8 mouse cellular contexts compared by ENCODE assay signal in genomic region chr1:93755291-93755610, GRCm38 (mm10). TPM values are rescaled to one million over a fixed set of nuclear protein-coding genes. Genes with fewer than 3 reads are reported as not detected.
DNase-seq lines count a peak whose midpoint lies in the region; ATAC-seq and TF ChIP-seq lines count a peak whose summit lies in the region.

No protein-coding gene starts in this region.

- H3K27ac ChIP-seq in heart, adult 2 months, result peak overlapping the region; percentile 87
- H3K27ac ChIP-seq in embryonic fibroblast, embryonic 13.5 days (ENCODE audit: insufficient read depth, low read length), result peak overlapping the region; percentile 34; the same call in 1 of the 2 replicates
- H3K27ac ChIP-seq in liver, embryonic 12.5 days, result peak overlapping the region; percentile 94

- H3K27me3 ChIP-seq in heart, adult 2 months (ENCODE audit: control insufficient read depth, insufficient read depth, low read length), result no peaks in the 10 kb centered on the region
- H3K27me3 ChIP-seq in liver, embryonic 12.5 days (replicated peaks), result no peaks in the 10 kb centered on the region

- intact Hi-C loops in heart, adult 2 months (cut with DNase I), result loop anchor here (2.0 to 10.0 kb wide), 4 partner anchors 48 to 310 kb away; partner anchors contain the start of gene Ing5
- intact Hi-C loops in heart, postnatal 14 days (cut with DNase I), result no loop called here

- no peak for TF ChIP-seq EP300 in heart, adult 2 months (IDR thresholded peaks at IDR 0.05; ENCODE audit: insufficient read depth, low read depth, low read length)

- ATAC-seq in liver, embryonic 12.5 days, result no peak

- no peaks in the 10 kb centered on the region; the same call in none of the 2 replicates for H3K36me3 ChIP-seq in heart, adult 2 months (ENCODE audit: control insufficient read depth, insufficient read depth, low read length)
- peaks cover 5% of the 10 kb centered on the region for H3K36me3 ChIP-seq in liver, embryonic 12.5 days

- peaks cover 10% of the 10 kb centered on the region for H3K79me2 ChIP-seq in heart, adult 2 months (replicated peaks; ENCODE audit: control insufficient read depth, insufficient read depth, low read length)

- H3K9ac ChIP-seq in heart, adult 2 months (ENCODE audit: low read depth, low read length), result peak overlapping the region; percentile 79
- H3K9ac ChIP-seq in liver, embryonic 12.5 days, result peak overlapping the region; percentile 93

- under 1% methylated on average over 13 of the region's 13 CpGs for WGBS in heart, adult 2 months
- under 1% methylated on average over 13 of the region's 13 CpGs for WGBS in liver, embryonic 12.5 days (ENCODE audit: insufficient replicate concordance)

- H3K4me2 ChIP-seq in liver, embryonic 12.5 days, result peak overlapping the region; percentile 98

- H3K4me3 ChIP-seq in heart, adult 2 months, result peak overlapping the region; percentile 86
- H3K4me3 ChIP-seq in embryonic fibroblast, embryonic 13.5 days (ENCODE audit: insufficient read depth, low read length), result peak overlapping the region; percentile 98
- peak overlapping the region; percentile 91 for H3K4me3 ChIP-seq in liver, embryonic 12.5 days

- no peaks in the 10 kb centered on the region for H3K9me3 ChIP-seq in liver, embryonic 12.5 days (replicated peaks)

- no peak for DNase-seq in heart, adult 2 months
- no peak for DNase-seq in heart, postnatal 14 days
- DNase-seq in 3T3-L1 (ENCODE audit: low read depth, low spot score), result peak; percentile 56
- no peak for DNase-seq in adrenal gland, adult 8-10 months
- no peak for DNase-seq in adrenal gland, postnatal 36 days
- DNase-seq in kidney, postnatal 4 days, result no peak

- no peak for TF ChIP-seq CTCF in heart, adult 2 months (IDR thresholded peaks at IDR 0.05)
- no peak for TF ChIP-seq CTCF in embryonic fibroblast, embryonic 13.5 days (IDR thresholded peaks at IDR 0.05; ENCODE audit: borderline replicate concordance, insufficient read depth, low read length)

- TF ChIP-seq POLR2A in heart, adult 2 months (IDR thresholded peaks at IDR 0.05; ENCODE audit: insufficient read depth, low read depth, low read length), result no peak
- no peak for TF ChIP-seq POLR2A in embryonic fibroblast, embryonic 13.5 days (IDR thresholded peaks at IDR 0.05; ENCODE audit: low read depth, low read length)

- H3K4me1 ChIP-seq in heart, adult 2 months (ENCODE audit: control insufficient read depth, insufficient read depth, low read length), result peaks cover 3% of the 10 kb centered on the region; the same call in 1 of the 2 replicates
- 0 out of 2 replicates have a peak, but pooled peaks cover 2% of the 10 kb centered on the region for H3K4me1 ChIP-seq in embryonic fibroblast, embryonic 13.5 days (ENCODE audit: control insufficient read depth, insufficient read depth, low read length)
- H3K4me1 ChIP-seq in liver, embryonic 12.5 days, result peaks cover 65% of the 10 kb centered on the region

RNA-seq across cellular contexts. Expression of gene Thap4, which starts 0.6 kb away (rescaled TPM):
- 10 to 100 TPM; 75.0 to 80.4 TPM for total RNA-seq in heart, adult 2 months (2021)
- 69.0 and 76.9 TPM in 2 replicates for polyA plus RNA-seq in heart, adult 2 months (2012; rRNA removed)
- total RNA-seq in heart, postnatal 14 days (2021), result 10 to 100 TPM; 60.5 to 73.5 TPM
- polyA plus RNA-seq in embryonic fibroblast, embryonic 13.5 days (2011; ENCODE audit: insufficient read length, low read depth, missing spikeins), result 34.5 and 38.7 TPM in 2 replicates
- 19.3 and 22.2 TPM in 2 replicates for polyA plus RNA-seq in liver, embryonic 12.5 days (2016; fragmentation: Nextera tagmentation; extraction: Ambion mirVana)
- 10 to 100 TPM; 45.0 to 54.2 (median 51.8) TPM for total RNA-seq in adrenal gland, adult 8-10 months (2022)
- 10 to 100 TPM; 45.4 to 57.4 TPM for total RNA-seq in adrenal gland, postnatal 36 days (2021)

RNA-seq across cellular contexts. Expression of gene Atg4b, which starts 4.0 kb away (rescaled TPM):
- 10 to 100 TPM; 33.6 to 36.4 TPM for total RNA-seq in heart, adult 2 months (2021)
- polyA plus RNA-seq in heart, adult 2 months (2012; rRNA removed), result 27.7 and 33.4 TPM in 2 replicates
- total RNA-seq in heart, postnatal 14 days (2021), result 10 to 100 TPM; 40.9 to 41.8 TPM
- polyA plus RNA-seq in embryonic fibroblast, embryonic 13.5 days (2011; ENCODE audit: insufficient read length, low read depth, missing spikeins), result 92.8 and 110 TPM in 2 replicates
- 75.0 and 87.6 TPM in 2 replicates for polyA plus RNA-seq in liver, embryonic 12.5 days (2016; fragmentation: Nextera tagmentation; extraction: Ambion mirVana)
- total RNA-seq in adrenal gland, adult 8-10 months (2022), result 100 to 1,000 TPM in 2 of 4 experiments, 10 to 100 TPM in 2; 80.6 to 135 (median 109) TPM
- total RNA-seq in adrenal gland, postnatal 36 days (2021), result 10 to 100 TPM; 82.3 to 86.2 TPM

RNA-seq across cellular contexts. Expression of gene Dtymk, which starts 46.5 kb away (rescaled TPM):
- total RNA-seq in heart, adult 2 months (2021), result 10 to 100 TPM; 22.2 to 22.4 TPM
- polyA plus RNA-seq in heart, adult 2 months (2012; rRNA removed), result 23.6 and 35.4 TPM in 2 replicates
- total RNA-seq in heart, postnatal 14 days (2021), result 10 to 100 TPM; 33.0 to 33.9 TPM
- 81.7 and 95.6 TPM in 2 replicates for polyA plus RNA-seq in embryonic fibroblast, embryonic 13.5 days (2011; ENCODE audit: insufficient read length, low read depth, missing spikeins)
- 197 and 199 TPM in 2 replicates for polyA plus RNA-seq in liver, embryonic 12.5 days (2016; fragmentation: Nextera tagmentation; extraction: Ambion mirVana)
- 10 to 100 TPM; 60.0 to 89.7 (median 75.5) TPM for total RNA-seq in adrenal gland, adult 8-10 months (2022)
- total RNA-seq in adrenal gland, postnatal 36 days (2021), result 10 to 100 TPM; 63.7 to 70.9 TPM

RNA-seq across cellular contexts. Expression of gene Ing5, which starts 48.5 kb away (rescaled TPM):
- 10 to 100 TPM; 13.0 to 15.1 TPM for total RNA-seq in heart, adult 2 months (2021)
- 5.4 and 6.8 TPM in 2 replicates for polyA plus RNA-seq in heart, adult 2 months (2012; rRNA removed)
- 10 to 100 TPM in 1 of 2 experiments, 1 to 10 TPM in 1; 8.3 to 10.6 TPM for total RNA-seq in heart, postnatal 14 days (2021)
- 10.6 and 10.7 TPM in 2 replicates for polyA plus RNA-seq in embryonic fibroblast, embryonic 13.5 days (2011; ENCODE audit: insufficient read length, low read depth, missing spikeins)
- 15.5 and 17.1 TPM in 2 replicates for polyA plus RNA-seq in liver, embryonic 12.5 days (2016; fragmentation: Nextera tagmentation; extraction: Ambion mirVana)
- 10 to 100 TPM; 16.6 to 21.9 (median 20.8) TPM for total RNA-seq in adrenal gland, adult 8-10 months (2022)
- total RNA-seq in adrenal gland, postnatal 36 days (2021), result 10 to 100 TPM; 18.9 to 20.0 TPM

Comparison
In these comparisons a context has a peak if more than half of its experiments do, and no peak if none do; other contexts are left out.
1. H3K27ac ChIP-seq: peak in every context shown above with its lines; median percentile 94 in liver, embryonic 12.5 days; 87 in heart, adult 2 months; 34 in embryonic fibroblast, embryonic 13.5 days.